Mouse (Mus musculus) brain, embryonic 14.5 days (tissue): ENCODE measurements around the gene Itpka.

Experiments
- CTCF ChIP-seq: fragments of 200-500 bp; IDR thresholded peaks from 2 replicates; pipeline ENCODE4 v1.5.1; 2012; ENCODE audit warnings: inconsistent platforms, mild to moderate bottlenecking, moderate library complexity, borderline replicate concordance; ENCODE audit not compliant: insufficient read depth, insufficient read length; ENCODE audit errors: extremely low read depth
- POLR2A ChIP-seq: fragments of 200-500 bp; IDR thresholded peaks from 2 replicates; pipeline ENCODE4 v1.6.1; 2012; ENCODE audit warnings: mild to moderate bottlenecking, inconsistent platforms, borderline replicate concordance; ENCODE audit not compliant: poor library complexity, insufficient read depth, insufficient read length, severe bottlenecking; ENCODE audit errors: extremely low read depth

- TF ChIP-seq CTCF (no peak), POLR2A (no peak)
Observed at GRCm38 (mm10) chr2:119749260-119749659, 7.1 kb downstream of the Itpka start.
